Mouse (Mus musculus): ENCODE measurements around the gene Tacr2. TPM values are rescaled to one million over a fixed set of nuclear protein-coding genes. Genes with fewer than 3 reads are reported as not detected.

Gene Tacr2
- polyA plus RNA-seq, 1 experiment = 3.8 TPM

GRCm38 (mm10) chr10:62225839-62226238, 26.4 kb upstream of the Tacr2 start:
- Histone ChIP-seq H3K4me3 (ENCODE audit: low read depth, low read length) (no peak overlapping the region), H3K27ac (ENCODE audit: insufficient read depth, low read depth, low read length) (no peak overlapping the region), H3K36me3 (ENCODE audit: control insufficient read depth, insufficient read depth, low read length) (no peaks in the 10 kb centered on the region), H3K27me3 (ENCODE audit: control insufficient read depth, insufficient read depth, low read length) (no peaks in the 10 kb centered on the region), H3K4me1 (ENCODE audit: control insufficient read depth, insufficient read depth, insufficient read length, low read length) (peaks cover 25% of the 10 kb centered on the region)
- TF ChIP-seq CTCF (IDR thresholded peaks at IDR 0.05; ENCODE audit: extremely low read depth, insufficient read length, insufficient replicate concordance, low read depth, low read length) (no peak), POLR2A (IDR thresholded peaks at IDR 0.05; ENCODE audit: low read depth, low read length) (no peak)
- 80% methylated on average over 7 of the region's 7 CpGs for WGBS

GRCm38 (mm10) chr10:62228126-62228525, 24.1 kb upstream of the Tacr2 start:
- Histone ChIP-seq H3K4me1 (ENCODE audit: control insufficient read depth, insufficient read depth, insufficient read length, low read length) (peaks cover 30% of the 10 kb centered on the region), H3K27ac (ENCODE audit: insufficient read depth, low read depth, low read length) (peak overlapping the region; percentile 29; the same call in 1 of the 2 replicates), H3K27me3 (ENCODE audit: control insufficient read depth, insufficient read depth, low read length) (no peaks in the 10 kb centered on the region), H3K4me3 (ENCODE audit: low read depth, low read length) (peak overlapping the region; percentile 49), H3K36me3 (ENCODE audit: control insufficient read depth, insufficient read depth, low read length) (no peaks in the 10 kb centered on the region)
- 28% methylated on average over 6 of the region's 6 CpGs for WGBS
- TF ChIP-seq POLR2A (IDR thresholded peaks at IDR 0.05; ENCODE audit: low read depth, low read length) (no peak; the same call in 1 of the 2 replicates), CTCF (IDR thresholded peaks at IDR 0.05; ENCODE audit: extremely low read depth, insufficient read length, insufficient replicate concordance, low read depth, low read length) (no peak)

- TF ChIP-seq POLR2A (IDR thresholded peaks at IDR 0.05; ENCODE audit: low read depth, low read length) (peak; percentile 97), CTCF (IDR thresholded peaks at IDR 0.05; ENCODE audit: extremely low read depth, insufficient read length, insufficient replicate concordance, low read depth, low read length) (no peak)
- H3K27ac ChIP-seq (ENCODE audit: insufficient read depth, low read depth, low read length) = peak within 1 kb of the TSS; percentile 83
- under 1% methylated on average over 59 of the region's 59 CpGs for WGBS
These were observed 21.4 kb upstream of the Tacr2 start, which contains the start of gene Tspan15 for GRCm38 (mm10) chr10:62230708-62231394. Gene Tspan15 (minus strand): TSS chr10:62231251.

GRCm38 (mm10) chr10:62231395-62231732, 20.9 kb upstream of the Tacr2 start:
- H3K36me3 ChIP-seq (ENCODE audit: control insufficient read depth, insufficient read depth, low read length) = no peaks in the 10 kb centered on the region
- H3K4me1 ChIP-seq (ENCODE audit: control insufficient read depth, insufficient read depth, insufficient read length, low read length) = peaks cover 16% of the 10 kb centered on the region
- H3K27me3 ChIP-seq (ENCODE audit: control insufficient read depth, insufficient read depth, low read length) = no peaks in the 10 kb centered on the region
- 3% methylated on average over 13 of the region's 13 CpGs for WGBS
- no peak for TF ChIP-seq CTCF (IDR thresholded peaks at IDR 0.05; ENCODE audit: extremely low read depth, insufficient read length, insufficient replicate concordance, low read depth, low read length)
- no peak for TF ChIP-seq POLR2A (IDR thresholded peaks at IDR 0.05; ENCODE audit: low read depth, low read length)
- peak overlapping the region; percentile 90 for H3K4me3 ChIP-seq (ENCODE audit: low read depth, low read length)
- peak overlapping the region; percentile 17; the same call in 1 of the 2 replicates for H3K27ac ChIP-seq (ENCODE audit: insufficient read depth, low read depth, low read length)

More at GRCm38 (mm10) chr10:62230708-62231394, 21.4 kb upstream of the Tacr2 start, which contains the start of gene Tspan15:
- no peaks in the 10 kb centered on the region for H3K27me3 ChIP-seq (ENCODE audit: control insufficient read depth, insufficient read depth, low read length)
- peak within 1 kb of the TSS; percentile 90 for H3K4me3 ChIP-seq (ENCODE audit: low read depth, low read length)
- peaks cover 16% of the 10 kb centered on the region for H3K4me1 ChIP-seq (ENCODE audit: control insufficient read depth, insufficient read depth, insufficient read length, low read length)
- no peaks in the 10 kb centered on the region for H3K36me3 ChIP-seq (ENCODE audit: control insufficient read depth, insufficient read depth, low read length)

- H3K27ac ChIP-seq (ENCODE audit: insufficient read depth, low read depth, low read length) = peak overlapping the region; percentile 17; the same call in 1 of the 2 replicates
- H3K4me1 ChIP-seq (ENCODE audit: control insufficient read depth, insufficient read depth, insufficient read length, low read length) = peaks cover 14% of the 10 kb centered on the region
- H3K27me3 ChIP-seq (ENCODE audit: control insufficient read depth, insufficient read depth, low read length) = no peaks in the 10 kb centered on the region
- TF ChIP-seq POLR2A (IDR thresholded peaks at IDR 0.05; ENCODE audit: low read depth, low read length) = no peak
- no peak for TF ChIP-seq CTCF (IDR thresholded peaks at IDR 0.05; ENCODE audit: extremely low read depth, insufficient read length, insufficient replicate concordance, low read depth, low read length)
- no peaks in the 10 kb centered on the region for H3K36me3 ChIP-seq (ENCODE audit: control insufficient read depth, insufficient read depth, low read length)
- WGBS = 91% methylated on average over 3 of the region's 3 CpGs
- H3K4me3 ChIP-seq (ENCODE audit: low read depth, low read length) = no peak overlapping the region
These were observed 20.4 kb upstream of the Tacr2 start for GRCm38 (mm10) chr10:62231811-62232210.

GRCm38 (mm10) chr10:62236165-62236564, 16.1 kb upstream of the Tacr2 start:
- Histone ChIP-seq H3K27me3 (ENCODE audit: control insufficient read depth, insufficient read depth, low read length) (no peaks in the 10 kb centered on the region), H3K27ac (ENCODE audit: insufficient read depth, low read depth, low read length) (no peak overlapping the region), H3K36me3 (ENCODE audit: control insufficient read depth, insufficient read depth, low read length) (no peaks in the 10 kb centered on the region), H3K4me3 (ENCODE audit: low read depth, low read length) (no peak overlapping the region), H3K4me1 (ENCODE audit: control insufficient read depth, insufficient read depth, insufficient read length, low read length) (peaks cover 9% of the 10 kb centered on the region; the same call in 1 of the 2 replicates)
- TF ChIP-seq POLR2A (IDR thresholded peaks at IDR 0.05; ENCODE audit: low read depth, low read length) (no peak), CTCF (IDR thresholded peaks at IDR 0.05; ENCODE audit: extremely low read depth, insufficient read length, insufficient replicate concordance, low read depth, low read length) (no peak)
- WGBS = 91% methylated on average over 6 of the region's 6 CpGs

GRCm38 (mm10) chr10:62237205-62237604, 15.0 kb upstream of the Tacr2 start:
- Histone ChIP-seq H3K27me3 (ENCODE audit: control insufficient read depth, insufficient read depth, low read length) (no peaks in the 10 kb centered on the region), H3K36me3 (ENCODE audit: control insufficient read depth, insufficient read depth, low read length) (no peaks in the 10 kb centered on the region), H3K4me1 (ENCODE audit: control insufficient read depth, insufficient read depth, insufficient read length, low read length) (peaks cover 9% of the 10 kb centered on the region; the same call in 1 of the 2 replicates), H3K27ac (ENCODE audit: insufficient read depth, low read depth, low read length) (no peak overlapping the region), H3K4me3 (ENCODE audit: low read depth, low read length) (no peak overlapping the region)
- 84% methylated on average over 10 of the region's 10 CpGs for WGBS
- no peak for TF ChIP-seq CTCF (IDR thresholded peaks at IDR 0.05; ENCODE audit: extremely low read depth, insufficient read length, insufficient replicate concordance, low read depth, low read length)
- TF ChIP-seq POLR2A (IDR thresholded peaks at IDR 0.05; ENCODE audit: low read depth, low read length) = no peak

All from small intestine, adult 2 months (tissue).